Mouse (Mus musculus): ENCODE results near the gene Secisbp2. TPM values are rescaled to one million over a fixed set of nuclear protein-coding genes. Genes with fewer than 3 reads are reported as not detected.

The Secisbp2 gene
- 27.2 and 28.9 TPM in 2 replicates for polyA plus RNA-seq (2015; fragmentation: Nextera tagmentation; extraction: Ambion mirVana)

DNA sequence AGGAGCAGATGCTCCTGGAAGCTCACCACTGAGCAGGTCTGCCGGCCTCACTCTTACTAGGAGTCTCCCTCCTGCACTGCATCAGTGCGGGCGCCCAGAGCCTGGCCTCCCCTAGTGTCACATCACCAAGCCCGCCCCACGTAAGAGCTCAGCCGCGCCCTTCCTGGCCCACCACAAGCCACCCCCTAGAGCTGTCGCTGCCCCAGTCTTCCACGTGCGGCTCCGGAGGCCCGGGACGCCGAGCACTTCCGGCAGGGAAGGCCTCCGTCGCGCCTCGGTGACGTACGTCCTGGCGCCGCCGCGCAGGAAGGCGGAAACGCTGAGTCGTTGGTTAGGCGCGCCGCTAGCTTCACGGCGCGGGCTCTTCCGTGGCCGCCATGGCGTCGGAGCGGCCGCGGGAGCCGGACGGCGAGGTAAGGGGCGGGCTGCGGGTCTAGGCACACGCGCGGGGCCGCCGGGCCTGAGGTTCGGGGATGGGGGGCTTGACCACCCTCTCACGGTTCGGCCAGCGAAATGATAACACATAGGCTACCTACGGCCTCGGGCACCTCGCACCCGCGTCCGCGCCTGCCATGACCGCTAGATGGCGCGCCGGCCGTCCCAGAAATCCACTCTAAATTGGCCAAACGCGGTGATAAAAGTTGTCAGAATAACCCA, at the start of gene Secisbp2:
Gene Secisbp2 (plus strand): TSS at position 290 of the 657 bp plus-strand sequence.
- H3K9ac ChIP-seq (replicated peaks; ENCODE audit: low read depth): peak within 1 kb of the TSS; percentile 51
- H3K4me3 ChIP-seq (ENCODE audit: low read depth, low read length): peak within 1 kb of the TSS; percentile 66
- H3K27ac ChIP-seq (ENCODE audit: low read length): peak within 1 kb of the TSS; percentile 82
- no peaks in the 10 kb centered on the region for H3K27me3 ChIP-seq (replicated peaks; ENCODE audit: insufficient read depth, low read length)
- TF ChIP-seq CTCF (IDR thresholded peaks at IDR 0.05) (peak; percentile 94), EP300 (IDR thresholded peaks at IDR 0.05) (no peak; the same call in 1 of the 2 replicates)
- DNase-seq (ENCODE audit: low spot score): peak; percentile 96
- ATAC-seq: peak; percentile 98
- H3K9me3 ChIP-seq (ENCODE audit: low read length): no peaks in the 10 kb centered on the region
- H3K4me2 ChIP-seq (replicated peaks; ENCODE audit: low read depth, low read length): peak within 1 kb of the TSS; percentile 81
- peaks cover 14% of the 10 kb centered on the region; the same call in 1 of the 2 replicates for H3K36me3 ChIP-seq (ENCODE audit: insufficient read depth, low read length)
- WGBS: 1% methylated on average over 66 of the region's 69 CpGs
- no peaks in the 10 kb centered on the region for H3K4me1 ChIP-seq (ENCODE audit: insufficient read depth, low read depth, low read length)

- Histone ChIP-seq H3K4me2 (replicated peaks; ENCODE audit: low read depth, low read length) (no peak overlapping the region; the same call in 1 of the 2 replicates), H3K27ac (ENCODE audit: low read length) (no peak overlapping the region), H3K27me3 (replicated peaks; ENCODE audit: insufficient read depth, low read length) (no peaks in the 10 kb centered on the region), H3K4me3 (ENCODE audit: low read depth, low read length) (no peak overlapping the region), H3K36me3 (ENCODE audit: insufficient read depth, low read length) (no peaks in the 10 kb centered on the region), H3K9me3 (ENCODE audit: low read length) (no peaks in the 10 kb centered on the region), H3K4me1 (ENCODE audit: insufficient read depth, low read depth, low read length) (no peaks in the 10 kb centered on the region), H3K9ac (replicated peaks; ENCODE audit: low read depth) (no peak overlapping the region)
- 53% methylated on average over 8 of the region's 8 CpGs for WGBS
- DNase-seq (ENCODE audit: low spot score): no peak
- TF ChIP-seq CTCF (IDR thresholded peaks at IDR 0.05) (no peak), EP300 (IDR thresholded peaks at IDR 0.05) (no peak)
- ATAC-seq: no peak
These were observed 48.7 kb upstream of the Secisbp2 start for GRCm38 (mm10) chr13:51602764-51603163.

- Histone ChIP-seq H3K27me3 (replicated peaks; ENCODE audit: insufficient read depth, low read length) (no peaks in the 10 kb centered on the region), H3K36me3 (ENCODE audit: insufficient read depth, low read length) (no peaks in the 10 kb centered on the region), H3K4me3 (ENCODE audit: low read depth, low read length) (no peak overlapping the region), H3K4me1 (ENCODE audit: insufficient read depth, low read depth, low read length) (no peaks in the 10 kb centered on the region), H3K9ac (replicated peaks; ENCODE audit: low read depth) (no peak overlapping the region), H3K9me3 (ENCODE audit: low read length) (no peaks in the 10 kb centered on the region), H3K4me2 (replicated peaks; ENCODE audit: low read depth, low read length) (peak overlapping the region; percentile 37), H3K27ac (ENCODE audit: low read length) (no peak overlapping the region)
- 14% methylated on average over 16 of the region's 16 CpGs for WGBS
- TF ChIP-seq CTCF (IDR thresholded peaks at IDR 0.05) (no peak), EP300 (IDR thresholded peaks at IDR 0.05) (no peak)
- peak; percentile 95 for ATAC-seq
- peak; percentile 86 for DNase-seq (ENCODE audit: low spot score)
These were observed 48.1 kb upstream of the Secisbp2 start for GRCm38 (mm10) chr13:51603221-51603893.

- Histone ChIP-seq H3K36me3 (ENCODE audit: insufficient read depth, low read length) (no peaks in the 10 kb centered on the region), H3K9me3 (ENCODE audit: low read length) (no peaks in the 10 kb centered on the region), H3K27ac (ENCODE audit: low read length) (no peak overlapping the region), H3K4me3 (ENCODE audit: low read depth, low read length) (no peak overlapping the region), H3K27me3 (replicated peaks; ENCODE audit: insufficient read depth, low read length) (no peaks in the 10 kb centered on the region), H3K4me2 (replicated peaks; ENCODE audit: low read depth, low read length) (peak overlapping the region; percentile 37), H3K9ac (replicated peaks; ENCODE audit: low read depth) (no peak overlapping the region), H3K4me1 (ENCODE audit: insufficient read depth, low read depth, low read length) (no peaks in the 10 kb centered on the region)
- TF ChIP-seq EP300 (IDR thresholded peaks at IDR 0.05) (no peak), CTCF (IDR thresholded peaks at IDR 0.05) (no peak)
- 42% methylated on average over 4 of the region's 4 CpGs for WGBS
- DNase-seq (ENCODE audit: low spot score) (no peak), ATAC-seq (peak; percentile 11; the same call in 1 of the 2 replicates)
These were observed 47.6 kb upstream of the Secisbp2 start for GRCm38 (mm10) chr13:51603894-51604244.

GRCm38 (mm10) chr13:51609231-51609630, 42.3 kb upstream of the Secisbp2 start:
- no peak for TF ChIP-seq EP300 (IDR thresholded peaks at IDR 0.05)
- no peak for TF ChIP-seq CTCF (IDR thresholded peaks at IDR 0.05)
- ATAC-seq (no peak), DNase-seq (ENCODE audit: low spot score) (no peak)
- no peak overlapping the region for H3K4me2 ChIP-seq (replicated peaks; ENCODE audit: low read depth, low read length)
- no peak overlapping the region for H3K4me3 ChIP-seq (ENCODE audit: low read depth, low read length)
- no peak overlapping the region for H3K27ac ChIP-seq (ENCODE audit: low read length)
- no peak overlapping the region for H3K9ac ChIP-seq (replicated peaks; ENCODE audit: low read depth)
- no peaks in the 10 kb centered on the region for H3K36me3 ChIP-seq (ENCODE audit: insufficient read depth, low read length)
- no peaks in the 10 kb centered on the region for H3K27me3 ChIP-seq (replicated peaks; ENCODE audit: insufficient read depth, low read length)
- no peaks in the 10 kb centered on the region for H3K4me1 ChIP-seq (ENCODE audit: insufficient read depth, low read depth, low read length)
- 94% methylated on average over 7 of the region's 7 CpGs for WGBS
- no peaks in the 10 kb centered on the region for H3K9me3 ChIP-seq (ENCODE audit: low read length)

DNA sequence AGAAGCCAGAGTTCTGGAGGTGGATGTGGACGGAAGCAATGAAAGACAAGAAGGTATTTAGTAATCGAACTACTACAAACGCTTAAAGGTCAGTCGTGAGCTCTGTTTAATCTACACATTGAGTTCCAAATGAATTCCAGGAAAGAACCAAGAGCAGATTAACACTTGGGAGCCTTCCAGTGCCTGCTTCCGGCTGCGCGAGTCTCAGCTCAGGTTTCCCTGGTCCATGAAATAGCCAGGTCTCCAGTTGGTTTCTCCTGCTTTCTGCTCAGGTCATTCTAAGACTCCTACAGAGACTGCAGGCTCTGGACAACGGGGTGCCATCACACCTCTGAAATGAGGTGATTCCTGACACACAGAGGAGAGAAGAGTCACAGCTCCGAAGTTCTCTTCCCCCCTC, 40.4 kb upstream of the Secisbp2 start:
- DNase-seq (ENCODE audit: low spot score) (peak; percentile 25), ATAC-seq (no peak)
- no peak overlapping the region for H3K9ac ChIP-seq (replicated peaks; ENCODE audit: low read depth)
- H3K27me3 ChIP-seq (replicated peaks; ENCODE audit: insufficient read depth, low read length): no peaks in the 10 kb centered on the region
- H3K4me3 ChIP-seq (ENCODE audit: low read depth, low read length): no peak overlapping the region
- no peaks in the 10 kb centered on the region for H3K36me3 ChIP-seq (ENCODE audit: insufficient read depth, low read length)
- no peak overlapping the region for H3K27ac ChIP-seq (ENCODE audit: low read length)
- no peak for TF ChIP-seq CTCF (IDR thresholded peaks at IDR 0.05)
- no peak for TF ChIP-seq EP300 (IDR thresholded peaks at IDR 0.05)
- no peaks in the 10 kb centered on the region for H3K9me3 ChIP-seq (ENCODE audit: low read length)
- no peaks in the 10 kb centered on the region for H3K4me1 ChIP-seq (ENCODE audit: insufficient read depth, low read depth, low read length)
- H3K4me2 ChIP-seq (replicated peaks; ENCODE audit: low read depth, low read length): peak overlapping the region; percentile 14; the same call in 1 of the 2 replicates
- WGBS: 6% methylated on average over 9 of the region's 9 CpGs
